Mouse (Mus musculus) liver, embryonic 14.5 days (tissue): ENCODE data around the gene Fgfr3.

Experiments used
- CTCF ChIP-seq: IDR thresholded peaks from 2 replicates; pipeline ENCODE4 v1.5.1; 2016; ENCODE audit warnings: antibody characterized with exemption, low read depth, control low read depth
- EP300 ChIP-seq: IDR thresholded peaks from 2 replicates; pipeline ENCODE4 v1.6.1; 2016; ENCODE audit warnings: antibody characterized with exemption, low read depth

DNA sequence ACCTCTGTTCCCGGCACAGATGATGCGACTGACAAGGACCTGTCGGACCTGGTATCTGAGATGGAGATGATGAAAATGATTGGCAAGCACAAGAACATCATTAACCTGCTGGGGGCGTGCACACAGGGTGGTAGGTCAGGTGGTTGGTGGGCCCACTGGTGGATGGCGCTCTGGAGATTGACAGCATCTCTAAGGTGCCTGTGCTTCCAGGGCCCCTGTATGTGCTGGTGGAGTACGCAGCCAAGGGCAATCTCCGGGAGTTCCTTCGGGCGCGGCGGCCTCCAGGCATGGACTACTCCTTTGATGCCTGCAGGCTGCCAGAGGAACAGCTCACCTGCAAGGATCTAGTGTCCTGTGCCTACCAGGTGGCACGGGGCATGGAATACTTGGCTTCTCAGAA is 12.4 kb downstream of the Fgfr3 start:
- no peak for TF ChIP-seq CTCF
- TF ChIP-seq EP300: no peak
